13 mouse cellular contexts compared by ENCODE assay signal in genomic region chr13:90722599-90723532, GRCm38 (mm10).
DNase-seq lines count a peak whose midpoint lies in the region; ATAC-seq lines count a peak whose summit lies in the region.
"Had no signal": no experiment of that assay in that cellular context is flagged by ENCODE, and none has a peak within 500 bp of the region (broad histone marks: within the 10 kb centered on the region; RNA-seq: fewer than 3 reads in every experiment).

No protein-coding gene starts in this region.

- peak overlapping the region; percentile 81 for H3K27ac ChIP-seq in kidney, embryonic 15.5 days
- H3K27ac ChIP-seq in midbrain, embryonic 11.5 days (ENCODE audit: low read depth, low read length): no peak overlapping the region
- no peak overlapping the region for H3K27ac ChIP-seq in midbrain, embryonic 10.5 days (replicated peaks)

- H3K9me3 ChIP-seq in kidney, embryonic 15.5 days (replicated peaks): no peaks in the 10 kb centered on the region
- no peaks in the 10 kb centered on the region for H3K9me3 ChIP-seq in midbrain, embryonic 11.5 days (ENCODE audit: control insufficient read depth, low read length)
- H3K9me3 ChIP-seq in midbrain, embryonic 10.5 days (replicated peaks): no peaks in the 10 kb centered on the region

- H3K9ac ChIP-seq in kidney, embryonic 15.5 days: no peak overlapping the region
- H3K9ac ChIP-seq in midbrain, embryonic 11.5 days (ENCODE audit: low read length): no peak overlapping the region

- H3K27me3 ChIP-seq in kidney, embryonic 15.5 days: no peaks in the 10 kb centered on the region
- H3K27me3 ChIP-seq in midbrain, embryonic 11.5 days (ENCODE audit: control insufficient read depth, insufficient read depth, low read length): no peaks in the 10 kb centered on the region
- peaks cover 23% of the 10 kb centered on the region for H3K27me3 ChIP-seq in midbrain, embryonic 10.5 days (ENCODE audit: low read depth, poor library complexity, severe bottlenecking)
- H3K27me3 ChIP-seq: CH12.LX had no signal

- no peak overlapping the region for H3K4me2 ChIP-seq in kidney, embryonic 15.5 days
- H3K4me2 ChIP-seq in midbrain, embryonic 11.5 days: no peak overlapping the region

- intact Hi-C loops in left cerebral cortex, postnatal 25 days (cut with DNase I): no loop called here

- H3K4me1 ChIP-seq in kidney, embryonic 15.5 days: peaks cover 18% of the 10 kb centered on the region
- no peaks in the 10 kb centered on the region for H3K4me1 ChIP-seq in midbrain, embryonic 11.5 days (ENCODE audit: control insufficient read depth, insufficient read depth, low read length)
- H3K4me1 ChIP-seq in midbrain, embryonic 10.5 days: peaks cover 20% of the 10 kb centered on the region

- peak; percentile 37 for DNase-seq in embryo, embryonic 10.5 days (ENCODE audit: low spot score)
- DNase-seq in embryo, embryonic 9.5 days (ENCODE audit: extremely low spot score): no peak
- no peak for DNase-seq in kidney, postnatal 36 days
- no peak for DNase-seq in midbrain, embryonic 11.5 days (ENCODE audit: low spot score, missing footprints)
- no peak for DNase-seq in midbrain, embryonic 10.5 days (ENCODE audit: low spot score)
- DNase-seq in left cerebral cortex, postnatal 25 days (ENCODE audit: low spot score in 2 of 2): no peak
- no peak for DNase-seq in right cerebral cortex, adult 18-20 months
- DNase-seq: cerebellum, adult 11 months; heart, adult 11 months; lung, postnatal 4 days had no signal

- WGBS in kidney, embryonic 15.5 days: 32% methylated on average over 8 of the region's 8 CpGs
- 77% methylated on average over 8 of the region's 8 CpGs for WGBS in midbrain, embryonic 11.5 days
- 82% methylated on average over 8 of the region's 8 CpGs for WGBS in midbrain, embryonic 10.5 days

- H3K36me3 ChIP-seq in kidney, embryonic 15.5 days: no peaks in the 10 kb centered on the region
- no peaks in the 10 kb centered on the region for H3K36me3 ChIP-seq in midbrain, embryonic 11.5 days (ENCODE audit: control insufficient read depth, insufficient read depth, low read length)
- H3K36me3 ChIP-seq in midbrain, embryonic 10.5 days: no peaks in the 10 kb centered on the region

- H3K4me3 ChIP-seq in kidney, embryonic 15.5 days (replicated peaks): no peak overlapping the region
- H3K4me3 ChIP-seq in midbrain, embryonic 11.5 days (ENCODE audit: low read depth, low read length): no peak overlapping the region
- H3K4me3 ChIP-seq in midbrain, embryonic 10.5 days: no peak overlapping the region

- peak; percentile 87 for ATAC-seq in kidney, embryonic 15.5 days (replicated peaks; ENCODE audit: low FRiP score)
- ATAC-seq in midbrain, embryonic 11.5 days (ENCODE audit: low FRiP score): peak; percentile 53; the same call in 1 of the 2 replicates
- ATAC-seq: activated CD4-positive, CD25-positive, alpha-beta regulatory T cell, adult 4 months had no signal
